Mouse (Mus musculus) brain, adult 10 weeks (tissue): ENCODE measurements around the gene Fscb. TPM values are rescaled to one million over a fixed set of nuclear protein-coding genes. Genes with fewer than 3 reads are reported as not detected.

Experiments
- polyA plus RNA-seq: library from polyadenylated mRNA; stranded (reverse); fragments of 350-450 nt; fragmentation: Illumina TruSeq; extraction: RNeasy Lipid Tissue Mini Kit (QIAGEN cat#74804); gene quantifications from one replicate; pipeline ENCODE4 v1.2.3, GENCODE M21; 2015; ENCODE audit warnings: low read depth, low replicate concordance

Gene Fscb
- 0.12 TPM for polyA plus RNA-seq

DNA sequence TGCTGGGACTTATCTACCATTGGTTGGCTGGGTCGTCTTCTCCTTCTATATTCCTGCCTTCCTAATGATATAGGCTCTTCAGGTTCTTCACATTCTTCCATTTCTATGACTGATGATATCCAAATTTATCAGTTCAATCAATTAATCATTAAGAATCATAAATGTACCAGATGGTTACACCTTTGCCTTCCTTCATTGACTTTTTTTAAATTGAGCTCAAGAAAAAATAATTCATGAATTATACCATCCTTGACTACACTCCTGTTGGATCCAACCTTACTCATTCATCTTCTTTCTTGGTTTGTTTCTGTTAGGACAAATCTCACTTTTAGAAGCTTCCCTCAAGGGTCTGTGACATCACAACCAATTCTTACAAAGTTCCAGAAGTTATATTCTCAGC, at the start of gene Fscb:
TSS of gene Fscb (minus strand) at position 101 of the 400 bp plus-strand sequence.

